In the genomic region with DNA sequence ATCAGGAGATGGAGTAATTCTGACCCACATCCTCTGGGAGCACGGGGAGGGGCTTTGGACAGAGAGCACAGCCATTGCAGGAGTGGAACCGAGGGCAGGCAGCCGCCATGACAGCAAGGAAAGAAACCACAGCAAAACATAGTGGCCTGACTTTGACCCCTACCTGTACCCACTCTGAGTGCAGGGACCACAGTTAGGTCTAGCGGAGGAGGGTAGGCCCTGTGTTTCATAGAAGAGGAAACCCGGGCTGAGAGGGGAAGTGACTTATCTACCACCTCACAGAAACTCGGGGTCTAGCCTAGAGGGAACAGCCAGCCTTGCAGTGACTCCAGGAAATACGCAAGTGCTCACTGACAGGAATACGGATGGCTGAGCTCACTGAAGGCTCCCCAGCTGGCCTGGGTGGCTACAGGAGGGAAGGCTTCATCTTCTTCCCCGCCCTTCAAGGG, we compare ENCODE assay signal across 8 mouse cellular contexts. TPM values are rescaled to one million over a fixed set of nuclear protein-coding genes. Genes with fewer than 3 reads are reported as not detected.
A peak's percentile ranks its signal among the peaks of the same experiment; 100 is the strongest.
DNase-seq lines count a peak whose midpoint lies in the region; ATAC-seq lines count a peak whose summit lies in the region.

No protein-coding gene starts in this region.

- peak; percentile 38 to 40 for DNase-seq in adrenal gland, adult 18-20 months (ENCODE audit: low spot score in 2 of 2)
- DNase-seq in adrenal gland, adult 8-10 months = no peak
- DNase-seq in forebrain, embryonic 11.5 days (ENCODE audit: low spot score) = no peak
- no peak for DNase-seq in hindbrain, embryonic 14.5 days (ENCODE audit: low spot score)
- no peak for DNase-seq in liver, embryonic 11.5 days (ENCODE audit: low spot score)
- no peak for DNase-seq in layer of hippocampus, adult 11-12 months (ENCODE audit: low spot score)
- DNase-seq in cerebellum, postnatal 14 days = no peak

- no peaks in the 10 kb centered on the region for H3K36me3 ChIP-seq in forebrain, embryonic 11.5 days (ENCODE audit: control insufficient read depth, insufficient read depth, low read length)
- H3K36me3 ChIP-seq in hindbrain, embryonic 14.5 days (replicated peaks; ENCODE audit: control insufficient read depth, insufficient read depth) = no peaks in the 10 kb centered on the region
- H3K36me3 ChIP-seq in liver, embryonic 11.5 days (ENCODE audit: control insufficient read depth, insufficient read depth, low read length) = no peaks in the 10 kb centered on the region

- H3K4me1 ChIP-seq in forebrain, embryonic 11.5 days (replicated peaks; ENCODE audit: control insufficient read depth, insufficient read depth, low read length) = peaks cover 8% of the 10 kb centered on the region; the same call in 1 of the 2 replicates
- peaks cover 24% of the 10 kb centered on the region; the same call in 1 of the 2 replicates for H3K4me1 ChIP-seq in hindbrain, embryonic 14.5 days (replicated peaks; ENCODE audit: control insufficient read depth, insufficient read depth, low read length)
- peaks cover 53% of the 10 kb centered on the region for H3K4me1 ChIP-seq in liver, embryonic 11.5 days (replicated peaks; ENCODE audit: control insufficient read depth, insufficient read depth, low read length)

- peak overlapping the region; percentile 45 for H3K4me3 ChIP-seq in forebrain, embryonic 11.5 days (ENCODE audit: low read depth, low read length)
- H3K4me3 ChIP-seq in hindbrain, embryonic 14.5 days (replicated peaks; ENCODE audit: low read length) = 0 out of 2 replicates have a peak overlapping the region, but pooled peaks have one; percentile 53
- H3K4me3 ChIP-seq in liver, embryonic 11.5 days (ENCODE audit: low read depth, low read length) = peak overlapping the region; percentile 73

- no peaks in the 10 kb centered on the region for H3K27me3 ChIP-seq in forebrain, embryonic 11.5 days (ENCODE audit: control insufficient read depth, insufficient read depth, low read length)
- H3K27me3 ChIP-seq in hindbrain, embryonic 14.5 days (ENCODE audit: control insufficient read depth, insufficient read depth, low read length) = no peaks in the 10 kb centered on the region
- no peaks in the 10 kb centered on the region for H3K27me3 ChIP-seq in liver, embryonic 11.5 days (replicated peaks; ENCODE audit: control insufficient read depth, insufficient read depth, low read length)

- WGBS in forebrain, embryonic 11.5 days = 65% methylated on average over 9 of the region's 9 CpGs
- 64% methylated on average over 9 of the region's 9 CpGs for WGBS in hindbrain, embryonic 14.5 days
- WGBS in liver, embryonic 11.5 days = 25% methylated on average over 9 of the region's 9 CpGs

- no peak overlapping the region for H3K27ac ChIP-seq in forebrain, embryonic 11.5 days (ENCODE audit: low read depth, low read length)
- H3K27ac ChIP-seq in hindbrain, embryonic 14.5 days = no peak overlapping the region
- peak overlapping the region; percentile 91 for H3K27ac ChIP-seq in liver, embryonic 11.5 days (ENCODE audit: low read depth, low read length)

- H3K9ac ChIP-seq in forebrain, embryonic 11.5 days (ENCODE audit: low read length) = peak overlapping the region; percentile 63; the same call in 1 of the 2 replicates
- no peak overlapping the region for H3K9ac ChIP-seq in hindbrain, embryonic 14.5 days
- H3K9ac ChIP-seq in liver, embryonic 11.5 days (ENCODE audit: low read depth, low read length) = peak overlapping the region; percentile 69

- H3K9me3 ChIP-seq in forebrain, embryonic 11.5 days (ENCODE audit: control insufficient read depth, low read length) = no peaks in the 10 kb centered on the region
- no peaks in the 10 kb centered on the region for H3K9me3 ChIP-seq in hindbrain, embryonic 14.5 days (ENCODE audit: control insufficient read depth, low read length)
- H3K9me3 ChIP-seq in liver, embryonic 11.5 days (ENCODE audit: control insufficient read depth, low read length) = no peaks in the 10 kb centered on the region

- peak overlapping the region; percentile 62 for H3K4me2 ChIP-seq in forebrain, embryonic 11.5 days (ENCODE audit: low read depth, low read length, severe bottlenecking)
- peak overlapping the region; percentile 68 for H3K4me2 ChIP-seq in hindbrain, embryonic 14.5 days (replicated peaks)
- H3K4me2 ChIP-seq in liver, embryonic 11.5 days = peak overlapping the region; percentile 84

- ATAC-seq in forebrain, embryonic 11.5 days (replicated peaks; ENCODE audit: low FRiP score) = no peak
- ATAC-seq in hindbrain, embryonic 14.5 days (ENCODE audit: low FRiP score) = no peak
- no peak; the same call in 1 of the 2 replicates for ATAC-seq in liver, embryonic 11.5 days (replicated peaks; ENCODE audit: low FRiP score)
- peak; percentile 21 for ATAC-seq in monocyte, adult 5-6 weeks (replicated peaks; ENCODE audit: insufficient number of reproducible peaks, low FRiP score, low TSS enrichment, poor library complexity, severe bottlenecking)

RNA-seq across cellular contexts. Expression of gene Plekho2, which starts 1.0 kb away (rescaled TPM):
- 10 to 100 TPM; 44.9 to 52.5 TPM for total RNA-seq in adrenal gland, adult 18-20 months (2021)
- total RNA-seq in adrenal gland, adult 8-10 months (2022) = 10 to 100 TPM; 52.6 to 84.0 (median 64.7) TPM
- polyA plus RNA-seq in forebrain, embryonic 11.5 days (2014; fragmentation: Nextera tagmentation; extraction: Ambion mirVana) = 8.3 and 8.8 TPM in 2 replicates
- polyA plus RNA-seq in hindbrain, embryonic 14.5 days (2014; fragmentation: Nextera tagmentation; extraction: Ambion mirVana) = 4.4 and 4.6 TPM in 2 replicates
- polyA plus RNA-seq in liver, embryonic 11.5 days (2014; fragmentation: Nextera tagmentation; extraction: Ambion mirVana) = 29.5 and 30.3 TPM in 2 replicates
- total RNA-seq in monocyte, adult 5-6 weeks (2017) = 103 to 136 TPM (median 112 TPM) in 3 replicates

RNA-seq across cellular contexts. Expression of gene Pif1, which starts 8.1 kb away (rescaled TPM):
- not detected for total RNA-seq in adrenal gland, adult 18-20 months (2021)
- under 1 TPM in 3 of 4 experiments, not detected in 1; 0.06 to 0.49 (median 0.22) TPM for total RNA-seq in adrenal gland, adult 8-10 months (2022)
- polyA plus RNA-seq in forebrain, embryonic 11.5 days (2014; fragmentation: Nextera tagmentation; extraction: Ambion mirVana) = 26.2 and 31.8 TPM in 2 replicates
- 1.9 and 2.2 TPM in 2 replicates for polyA plus RNA-seq in hindbrain, embryonic 14.5 days (2014; fragmentation: Nextera tagmentation; extraction: Ambion mirVana)
- polyA plus RNA-seq in liver, embryonic 11.5 days (2014; fragmentation: Nextera tagmentation; extraction: Ambion mirVana) = 16.4 and 18.0 TPM in 2 replicates
- total RNA-seq in monocyte, adult 5-6 weeks (2017) = 0.21 TPM in 1 of 3 replicates, not detected in the others

RNA-seq across cellular contexts. Expression of gene Rbpms2, which starts 50.6 kb away (rescaled TPM):
- total RNA-seq in adrenal gland, adult 18-20 months (2021) = 10 to 100 TPM; 63.3 to 89.9 TPM
- 100 to 1,000 TPM in 1 of 4 experiments, 10 to 100 TPM in 3; 50.0 to 107 (median 75.9) TPM for total RNA-seq in adrenal gland, adult 8-10 months (2022)
- polyA plus RNA-seq in forebrain, embryonic 11.5 days (2014; fragmentation: Nextera tagmentation; extraction: Ambion mirVana) = 20.3 and 23.6 TPM in 2 replicates
- 4.0 and 4.7 TPM in 2 replicates for polyA plus RNA-seq in hindbrain, embryonic 14.5 days (2014; fragmentation: Nextera tagmentation; extraction: Ambion mirVana)
- polyA plus RNA-seq in liver, embryonic 11.5 days (2014; fragmentation: Nextera tagmentation; extraction: Ambion mirVana) = 34.8 and 36.5 TPM in 2 replicates
- total RNA-seq in monocyte, adult 5-6 weeks (2017) = 0.48 to 4.1 TPM (median 0.53 TPM) in 3 replicates

RNA-seq across cellular contexts. Expression of gene Ankdd1a, which starts 58.8 kb away (rescaled TPM):
- total RNA-seq in adrenal gland, adult 18-20 months (2021) = 1 to 10 TPM in 1 of 2 experiments, under 1 TPM in 1; 0.35 to 1.6 TPM
- total RNA-seq in adrenal gland, adult 8-10 months (2022) = 1 to 10 TPM; 3.5 to 6.0 (median 5.6) TPM
- polyA plus RNA-seq in forebrain, embryonic 11.5 days (2014; fragmentation: Nextera tagmentation; extraction: Ambion mirVana) = 0.20 TPM in 1 of 2 replicates, not detected in the other
- polyA plus RNA-seq in hindbrain, embryonic 14.5 days (2014; fragmentation: Nextera tagmentation; extraction: Ambion mirVana) = 0.38 and 1.0 TPM in 2 replicates
- not detected in 2 replicates for polyA plus RNA-seq in liver, embryonic 11.5 days (2014; fragmentation: Nextera tagmentation; extraction: Ambion mirVana)
- 3.5 to 6.1 TPM (median 3.8 TPM) in 3 replicates for total RNA-seq in monocyte, adult 5-6 weeks (2017)

Comparison
In these comparisons a context has a peak if more than half of its experiments do, and no peak if none do; other contexts are left out.
1. DNase-seq: peak in adrenal gland, adult 18-20 months (2 of 2); none in adrenal gland, adult 8-10 months (single experiment), forebrain, embryonic 11.5 days (single experiment), hindbrain, embryonic 14.5 days (single experiment), liver, embryonic 11.5 days (single experiment), layer of hippocampus, adult 11-12 months (single experiment) and cerebellum, postnatal 14 days (0 of 2).
2. RNA of gene Rbpms2, which starts 50.6 kb away (total RNA-seq): 50.0 to 107 TPM in adrenal gland, adult 8-10 months and 63.3 to 89.9 TPM in adrenal gland, adult 18-20 months; 0.48 to 4.1 TPM in monocyte, adult 5-6 weeks; every median in the first group is over 10 times any median in the second.
3. Peak in every context shown above with its lines, with median percentiles within 50 percentile points of each other: H3K4me2 ChIP-seq and H3K4me3 ChIP-seq.